Mouse (Mus musculus): Measurements from ENCODE around the gene Rbms3.
A peak's percentile ranks its signal among the peaks of the same experiment; 100 is the strongest.

The Rbms3 gene

DNA sequence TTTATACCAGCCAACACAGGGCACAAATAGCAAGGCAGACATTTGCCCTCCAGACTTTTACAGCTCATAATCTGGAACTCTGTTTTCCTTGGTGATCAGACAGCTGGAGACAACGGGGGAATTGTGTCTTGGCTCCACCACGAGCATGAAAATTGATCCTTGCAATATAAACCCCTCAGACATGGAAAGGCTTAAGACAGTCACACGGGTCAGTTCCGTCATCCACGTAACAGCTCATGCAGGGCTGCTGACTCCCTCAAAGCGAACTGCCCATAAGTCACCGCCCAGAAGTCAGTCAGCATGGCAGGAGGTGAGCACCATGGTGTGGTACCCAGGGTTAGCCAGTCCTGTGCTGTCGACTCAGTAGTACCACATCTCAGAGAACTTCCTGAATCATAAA lies 794.8 kb downstream of the Rbms3 start:
- peak; percentile 39 for DNase-seq (ENCODE audit: low read depth, low spot score)

DNA sequence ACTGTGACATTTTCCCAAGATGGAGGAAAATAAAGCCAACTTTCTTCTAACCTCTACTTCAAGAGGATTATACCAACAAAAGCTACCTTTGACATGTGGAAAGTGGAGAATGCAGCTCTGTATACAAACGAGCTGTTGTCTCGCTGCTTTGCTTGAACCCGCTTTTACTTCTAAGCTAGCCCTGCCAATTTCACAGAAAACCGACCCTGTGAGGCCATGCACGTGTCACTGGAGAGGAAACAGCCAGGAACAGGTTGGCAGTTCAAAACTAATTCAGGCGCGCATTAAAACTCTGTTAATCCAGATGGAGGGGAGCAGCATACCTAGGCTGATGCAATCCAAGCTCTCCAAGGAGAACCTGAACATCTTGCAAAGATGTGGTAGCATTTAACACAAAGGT lies 796.0 kb downstream of the Rbms3 start:
- DNase-seq (ENCODE audit: low read depth, low spot score): no peak

GRCm38 (mm10) chr9:116832822-116833221 lies 796.9 kb downstream of the Rbms3 start:
- no peak for DNase-seq (ENCODE audit: low read depth, low spot score)

DNA sequence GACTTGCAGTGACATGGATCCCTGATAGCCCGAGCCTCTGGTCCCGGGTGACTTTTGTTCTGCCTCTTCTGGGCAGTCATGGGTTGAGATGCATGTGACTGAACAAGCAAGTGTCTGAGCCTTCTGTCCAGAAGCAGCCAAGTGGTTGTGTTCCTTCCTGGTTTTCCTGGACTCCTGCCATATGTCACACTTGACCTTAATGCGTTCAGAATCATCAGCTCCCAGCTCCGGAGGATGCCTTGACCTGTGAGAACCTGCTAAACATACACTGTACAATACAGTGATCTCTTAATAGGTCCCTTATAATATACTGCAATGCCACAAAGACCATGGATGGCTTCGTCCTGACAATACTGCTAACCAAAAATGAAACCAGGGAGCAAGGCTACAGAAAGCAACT lies 798.3 kb downstream of the Rbms3 start:
- DNase-seq (ENCODE audit: low read depth, low spot score): no peak

DNA sequence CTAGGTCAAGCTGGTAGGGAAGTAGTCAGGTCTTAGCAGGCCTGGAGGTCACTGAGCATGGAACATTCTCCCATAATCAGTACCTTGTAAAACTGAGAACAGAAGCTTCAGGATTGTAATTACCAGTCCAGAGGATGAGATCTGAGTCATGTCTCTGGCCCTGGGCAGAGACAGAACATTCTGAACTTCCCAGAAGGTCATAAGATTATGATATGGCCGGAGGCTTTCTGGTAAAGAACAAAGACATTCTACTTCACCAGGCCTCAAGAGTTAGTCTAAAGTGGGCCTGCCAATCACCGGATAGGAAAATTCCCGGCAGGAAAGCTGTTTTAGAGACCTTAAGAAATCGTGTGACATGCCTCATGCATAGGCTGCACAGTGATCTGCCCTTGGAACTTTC lies 799.8 kb downstream of the Rbms3 start:
- DNase-seq (ENCODE audit: low read depth, low spot score): no peak

- no peak for DNase-seq (ENCODE audit: low read depth, low spot score)
These were observed 808.1 kb downstream of the Rbms3 start for GRCm38 (mm10) chr9:116821601-116822000.

DNA sequence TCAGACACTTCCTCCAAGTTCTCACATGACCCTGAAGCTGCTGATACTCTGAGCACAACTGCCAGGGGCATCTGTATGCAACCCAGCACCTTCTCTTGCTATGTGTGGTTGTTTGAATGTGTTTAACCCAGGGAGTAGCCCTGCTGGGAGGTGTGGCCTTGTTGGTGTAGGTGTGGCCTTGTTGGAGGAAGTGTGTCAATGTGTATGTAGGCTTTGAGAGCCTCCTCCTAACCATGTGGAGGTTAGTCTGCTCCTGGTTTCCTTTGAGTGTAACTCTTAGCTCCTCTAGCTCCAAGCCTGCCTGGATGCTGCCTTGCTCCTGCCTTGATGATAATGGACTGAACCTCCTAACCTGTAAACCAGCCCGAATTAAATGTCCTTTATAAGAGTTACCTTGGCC lies 812.5 kb downstream of the Rbms3 start:
- DNase-seq (ENCODE audit: low read depth, low spot score): no peak

- DNase-seq (ENCODE audit: low read depth, low spot score): peak; percentile 82
These were observed 815.1 kb downstream of the Rbms3 start for GRCm38 (mm10) chr9:116814495-116815094.

GRCm38 (mm10) chr9:116813396-116813795 lies 816.3 kb downstream of the Rbms3 start:
- no peak for DNase-seq (ENCODE audit: low read depth, low spot score)

DNA sequence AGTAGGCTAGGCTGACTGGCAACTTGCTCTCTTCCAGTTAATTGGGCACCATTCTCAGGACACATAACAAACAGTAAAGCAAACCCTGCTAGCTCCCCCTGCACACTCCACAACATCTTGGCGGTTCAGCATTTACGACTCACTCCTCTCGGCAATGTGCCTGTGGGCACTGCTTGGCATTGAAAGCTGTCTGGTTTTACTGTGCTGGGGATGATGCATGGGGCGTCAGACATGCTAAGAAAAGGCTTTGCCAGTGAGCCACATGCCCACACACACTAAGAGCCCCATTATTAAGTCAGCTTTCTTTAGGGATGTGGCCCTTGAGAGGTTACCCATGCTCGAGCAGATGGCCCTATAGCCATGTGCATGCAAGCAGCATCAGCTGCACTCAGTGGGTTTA lies 820.5 kb downstream of the Rbms3 start:
- peak; percentile 31 for DNase-seq (ENCODE audit: low read depth, low spot score)

DNA sequence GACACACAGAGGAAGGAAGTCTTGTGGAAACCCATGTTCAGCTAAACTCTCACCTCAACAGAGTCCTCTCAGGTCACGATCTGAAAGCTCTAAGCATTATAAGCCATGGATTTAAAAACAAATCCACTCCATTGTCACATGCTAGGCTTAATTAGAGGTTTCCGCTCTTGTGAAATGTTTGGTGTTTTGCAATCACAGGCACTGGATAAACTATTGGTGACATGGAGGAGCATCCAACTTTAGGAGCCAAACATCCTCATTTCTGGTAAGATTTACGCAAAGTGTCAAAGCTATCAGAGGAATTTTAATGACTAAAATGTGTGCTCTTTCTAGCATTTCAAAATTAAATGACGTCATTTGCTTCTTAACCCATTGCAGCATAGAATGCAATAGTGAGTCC lies 821.3 kb downstream of the Rbms3 start:
- no peak for DNase-seq (ENCODE audit: low read depth, low spot score)

DNA sequence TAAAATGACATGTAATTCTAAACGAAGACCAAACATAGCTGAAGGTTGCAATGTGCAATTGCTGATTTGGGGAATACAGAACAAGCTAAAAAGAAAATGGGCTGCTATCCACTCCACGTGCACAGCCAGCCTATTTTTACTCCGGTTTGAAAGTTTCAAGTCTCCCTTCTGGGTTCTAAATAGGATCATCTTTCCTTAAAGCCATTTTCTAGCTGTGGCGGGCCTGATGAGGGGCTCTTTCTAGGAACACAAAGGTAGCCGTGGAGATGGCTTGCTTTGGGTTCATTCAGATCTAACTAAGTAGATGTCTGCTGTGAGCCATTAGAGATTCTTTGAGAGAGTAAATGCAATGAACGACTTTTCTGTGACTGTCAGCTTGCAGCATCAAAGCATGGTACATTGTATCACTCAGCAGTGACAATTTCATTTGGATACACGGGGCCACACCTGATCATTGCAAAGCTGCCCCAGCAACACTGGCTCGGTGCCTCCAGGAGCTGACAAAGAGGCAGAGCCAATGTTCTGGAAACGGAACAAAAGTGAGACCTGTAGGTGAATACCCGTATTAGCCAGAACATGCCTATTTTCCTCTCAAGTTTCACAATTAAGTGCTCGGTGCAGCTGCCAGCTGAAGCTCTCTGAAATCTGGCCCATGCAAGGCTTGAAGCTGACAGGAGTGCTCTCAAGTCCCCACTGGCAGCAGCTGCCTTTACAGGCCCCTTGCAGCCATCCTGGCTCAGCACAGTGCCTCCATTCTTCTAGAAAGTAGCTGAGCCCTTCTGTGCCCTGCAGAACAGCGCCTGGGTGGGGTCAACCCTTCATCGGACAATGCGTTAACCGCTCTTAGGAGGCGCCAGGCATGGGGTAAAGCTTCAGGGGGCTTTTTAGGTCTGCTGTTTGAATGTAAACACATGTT lies 822.3 kb downstream of the Rbms3 start:
- peak; percentile 80 for DNase-seq (ENCODE audit: low read depth, low spot score)

- no peak for DNase-seq (ENCODE audit: low read depth, low spot score)
These were observed 826.4 kb downstream of the Rbms3 start for GRCm38 (mm10) chr9:116803292-116803731.

DNA sequence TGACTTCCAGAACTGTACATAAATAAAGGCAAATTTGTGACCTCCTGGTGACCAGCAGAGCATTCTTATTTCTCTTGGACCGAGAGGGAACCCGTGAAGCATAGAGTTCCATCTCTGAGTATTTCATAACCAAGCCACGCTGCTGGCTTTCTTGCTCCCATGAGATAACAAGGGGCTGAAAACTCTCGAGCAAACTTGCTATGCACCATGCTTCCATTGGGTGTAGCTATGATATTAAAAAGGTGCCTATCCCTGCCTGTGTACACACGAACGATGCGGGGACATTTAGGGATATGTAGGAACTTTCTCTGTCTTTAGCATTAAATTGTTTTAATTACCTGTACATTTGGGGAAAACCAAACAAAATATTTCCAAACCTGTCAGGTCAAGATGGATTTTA lies 827.1 kb downstream of the Rbms3 start:
- DNase-seq (ENCODE audit: low read depth, low spot score): no peak

- DNase-seq (ENCODE audit: low read depth, low spot score): no peak
These were observed 834.3 kb downstream of the Rbms3 start for GRCm38 (mm10) chr9:116795240-116795955.

GRCm38 (mm10) chr9:116791850-116792249 lies 837.9 kb downstream of the Rbms3 start:
- no peak for DNase-seq (ENCODE audit: low read depth, low spot score)

- peak; percentile 69 for DNase-seq (ENCODE audit: low read depth, low spot score)
These were observed 843.3 kb downstream of the Rbms3 start for GRCm38 (mm10) chr9:116786136-116787046.

GRCm38 (mm10) chr9:116771820-116772219 lies 857.9 kb downstream of the Rbms3 start:
- no peak for DNase-seq (ENCODE audit: low read depth, low spot score)

- peak; percentile 69 for DNase-seq (ENCODE audit: low read depth, low spot score)
These were observed 860.2 kb downstream of the Rbms3 start for GRCm38 (mm10) chr9:116769358-116770054.

- DNase-seq (ENCODE audit: low read depth, low spot score): peak; percentile 60
These were observed 867.2 kb downstream of the Rbms3 start for GRCm38 (mm10) chr9:116762395-116763025.
